Mouse (Mus musculus): ENCODE measurements around the gene Ankub1.

DNA sequence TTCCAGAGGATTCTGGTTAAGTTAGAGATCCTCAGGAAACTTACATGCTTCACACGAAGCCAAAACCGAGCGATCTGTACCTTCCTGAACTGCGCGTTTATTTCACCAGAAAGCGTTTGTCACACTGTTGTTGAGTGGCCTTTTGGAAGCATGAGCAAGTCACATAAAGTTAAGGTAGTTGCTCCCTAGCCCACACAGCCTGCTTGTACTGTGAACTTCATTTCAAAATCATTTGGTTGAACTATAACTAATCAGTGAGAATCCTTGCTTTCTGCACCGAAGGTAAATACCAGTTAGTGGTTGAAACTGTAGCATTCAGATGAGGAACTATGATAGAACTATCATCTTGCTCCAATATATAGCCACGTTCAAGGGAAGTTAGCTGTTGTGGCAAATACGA, 4.2 kb upstream of the Ankub1 start:
- no peak for TF ChIP-seq CTCF (IDR thresholded peaks at IDR 0.05; ENCODE audit: control insufficient read depth, insufficient read depth, low read length)
- TF ChIP-seq POLR2A (IDR thresholded peaks at IDR 0.05; ENCODE audit: borderline replicate concordance, control insufficient read depth, low read depth, low read length) = no peak
